In the genomic region with DNA sequence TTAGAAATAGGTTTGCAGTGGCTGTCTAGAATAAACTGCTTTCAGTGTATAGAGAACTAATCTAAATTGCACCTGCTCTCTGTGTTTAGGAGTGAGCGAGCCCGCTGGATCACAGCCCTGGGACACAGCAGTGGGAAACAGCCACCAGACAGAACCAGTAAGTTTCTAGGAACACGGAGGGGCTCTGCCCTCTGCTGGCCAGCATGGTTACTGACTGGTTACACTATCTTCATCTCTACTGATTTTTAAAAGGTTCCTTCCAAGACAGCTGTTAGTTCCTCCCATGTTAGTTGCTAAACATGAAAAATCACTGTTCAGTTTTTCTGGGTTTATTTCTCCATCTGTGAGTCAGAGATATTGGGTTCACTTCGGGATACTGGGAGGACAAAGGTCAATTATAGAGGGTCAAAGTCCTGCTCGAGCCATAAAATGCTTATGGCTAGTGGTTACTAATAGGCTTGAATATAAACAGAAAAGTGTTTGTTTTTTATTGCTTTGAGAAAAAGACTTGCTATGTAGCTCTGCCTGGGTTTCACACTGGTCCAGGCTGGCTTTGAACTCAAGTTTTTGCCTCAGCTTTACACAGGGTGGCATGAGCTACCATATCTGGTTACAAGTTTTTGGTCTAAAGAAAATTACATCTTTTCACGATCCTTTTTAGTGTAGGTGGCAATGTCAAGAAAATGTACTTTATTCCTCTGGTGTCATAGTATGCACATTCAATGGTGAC, we compare ENCODE assay signal across 8 mouse cellular contexts. TPM values are rescaled to one million over a fixed set of nuclear protein-coding genes. Genes with fewer than 3 reads are reported as not detected.
DNase-seq lines count a peak whose midpoint lies in the region; ATAC-seq and TF ChIP-seq lines count a peak whose summit lies in the region.
"Had no signal": no experiment of that assay in that cellular context is flagged by ENCODE, and none has a peak within 500 bp of the region (broad histone marks: within the 10 kb centered on the region; RNA-seq: fewer than 3 reads in every experiment).

No protein-coding gene starts in this region.

- no peak overlapping the region for H3K27ac ChIP-seq in midbrain, embryonic 10.5 days (replicated peaks)
- H3K27ac ChIP-seq in small intestine, adult 2 months (ENCODE audit: insufficient read depth, low read depth, low read length) = peak overlapping the region; percentile 84

- WGBS in midbrain, embryonic 10.5 days = 55% methylated on average over 6 of the region's 6 CpGs
- 17% methylated on average over 6 of the region's 6 CpGs for WGBS in small intestine, adult 2 months

- peaks cover 8% of the 10 kb centered on the region for H3K4me1 ChIP-seq in midbrain, embryonic 10.5 days
- peaks cover 17% of the 10 kb centered on the region; the same call in 1 of the 2 replicates for H3K4me1 ChIP-seq in small intestine, adult 2 months (ENCODE audit: control insufficient read depth, insufficient read depth, insufficient read length, low read length)

- peak; percentile 83; the same call in 1 of the 2 replicates for TF ChIP-seq CTCF in small intestine, adult 2 months (IDR thresholded peaks at IDR 0.05; ENCODE audit: extremely low read depth, insufficient read length, insufficient replicate concordance, low read depth, low read length)

- H3K27me3 ChIP-seq in midbrain, embryonic 10.5 days (ENCODE audit: low read depth, poor library complexity, severe bottlenecking) = no peaks in the 10 kb centered on the region
- H3K27me3 ChIP-seq in small intestine, adult 2 months (ENCODE audit: control insufficient read depth, insufficient read depth, low read length) = no peaks in the 10 kb centered on the region
- H3K27me3 ChIP-seq: megakaryocyte, embryonic 14.5 days had no signal

- DNase-seq in cerebellum, postnatal 10 days = peak; percentile 78 to 82
- DNase-seq in frontal cortex, postnatal 36 days (ENCODE audit: low spot score in 2 of 2) = peak; percentile 63 to 78
- peak; percentile 68 to 69 for DNase-seq in left cerebral cortex, adult 18-20 months (ENCODE audit: low spot score in 2 of 2)
- peak; percentile 61 for DNase-seq in midbrain, embryonic 10.5 days (ENCODE audit: low spot score)

- peaks cover 43% of the 10 kb centered on the region for H3K36me3 ChIP-seq in midbrain, embryonic 10.5 days
- H3K36me3 ChIP-seq in small intestine, adult 2 months (ENCODE audit: control insufficient read depth, insufficient read depth, low read length) = peaks cover 25% of the 10 kb centered on the region

- ATAC-seq in activated CD4-positive, CD25-positive, alpha-beta regulatory T cell, adult 4 months = peak; percentile 82
- ATAC-seq in inflammation-experienced regulatory T-cells, adult 6 months = peak; percentile 52

- H3K9me3 ChIP-seq in midbrain, embryonic 10.5 days (replicated peaks) = no peaks in the 10 kb centered on the region
- H3K9me3 ChIP-seq: megakaryocyte, embryonic 14.5 days had no signal

- no peak overlapping the region for H3K4me3 ChIP-seq in midbrain, embryonic 10.5 days
- H3K4me3 ChIP-seq in small intestine, adult 2 months (ENCODE audit: low read depth, low read length) = no peak overlapping the region
- H3K4me3 ChIP-seq: megakaryocyte, embryonic 14.5 days had no signal

- TF ChIP-seq POLR2A in small intestine, adult 2 months (IDR thresholded peaks at IDR 0.05; ENCODE audit: low read depth, low read length) = no peak

RNA-seq across cellular contexts. Expression of a gene that starts 48.4 kb away (rescaled TPM):
- polyA plus RNA-seq in activated CD4-positive, CD25-positive, alpha-beta regulatory T cell, adult 4 months (2017; shearing (Covaris generic)) = 10 to 100 TPM; 17.6 to 22.3 TPM
- polyA plus RNA-seq in inflammation-experienced regulatory T-cells, adult 6 months (2017; shearing (Covaris generic)) = 10 to 100 TPM; 18.2 to 27.5 (median 24.9) TPM
- 10 to 100 TPM; 51.7 to 53.3 TPM for total RNA-seq in left cerebral cortex, adult 18-20 months (2021)
- 33.4 and 36.2 TPM in 2 replicates for polyA plus RNA-seq in midbrain, embryonic 10.5 days (2016; fragmentation: Nextera tagmentation; extraction: Ambion mirVana)
- 0.58 and 2.2 TPM in 2 replicates for polyA plus RNA-seq in small intestine, adult 2 months (2012; rRNA removed)
